Comparison of ENCODE assay signal across 8 mouse cellular contexts in the genomic region with DNA sequence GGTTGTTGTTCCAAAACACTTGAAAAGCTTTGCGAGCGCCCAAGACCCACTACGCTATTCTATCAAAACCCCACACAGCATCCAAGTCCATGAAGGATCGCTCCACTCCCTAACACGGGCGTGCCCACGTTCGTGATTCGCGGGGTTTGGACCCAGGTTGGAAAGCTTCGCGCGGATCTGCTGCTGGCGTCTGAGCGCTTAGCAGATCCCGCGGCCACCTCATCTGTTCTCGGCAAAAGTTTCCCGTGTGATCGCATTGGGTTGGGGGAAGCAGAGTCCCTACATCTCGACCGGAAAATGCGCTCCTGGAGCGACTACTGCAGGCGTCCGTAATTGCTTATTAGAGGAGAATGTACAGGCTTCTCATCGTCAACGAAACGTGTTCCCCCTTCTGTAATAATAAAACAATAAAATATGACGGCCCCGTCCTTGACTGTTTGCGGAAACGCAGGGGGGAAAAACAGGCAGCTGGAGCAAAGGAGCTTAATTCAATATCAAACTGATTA. TPM values are rescaled to one million over a fixed set of nuclear protein-coding genes. Genes with fewer than 3 reads are reported as not detected.
A peak's percentile ranks its signal among the peaks of the same experiment; 100 is the strongest.
DNase-seq lines count a peak whose midpoint lies in the region; ATAC-seq and TF ChIP-seq lines count a peak whose summit lies in the region.

No protein-coding gene starts in this region.

- peak overlapping the region; percentile 43 for H3K4me3 ChIP-seq in ES-Bruce4 (ENCODE audit: low read depth, low read length)
- H3K4me3 ChIP-seq in forebrain, embryonic 15.5 days = peak overlapping the region; percentile 43
- H3K4me3 ChIP-seq in liver, embryonic 13.5 days (replicated peaks) = no peak overlapping the region

- ATAC-seq in cerebellum, adult (ENCODE audit: insufficient number of reproducible peaks, low FRiP score, low TSS enrichment) = no peak
- ATAC-seq in forebrain, embryonic 15.5 days (replicated peaks) = peak; percentile 36
- no peak for ATAC-seq in liver, embryonic 13.5 days (ENCODE audit: low read depth)

- under 1% methylated on average over 33 of the region's 33 CpGs for WGBS in forebrain, embryonic 15.5 days
- WGBS in liver, embryonic 13.5 days (ENCODE audit: insufficient replicate concordance) = under 1% methylated on average over 33 of the region's 33 CpGs

- H3K27me3 ChIP-seq in ES-Bruce4 (ENCODE audit: control insufficient read depth, insufficient read depth, low read length, poor library complexity, severe bottlenecking) = peaks cover 31% of the 10 kb centered on the region
- peaks cover 50% of the 10 kb centered on the region for H3K27me3 ChIP-seq in forebrain, embryonic 15.5 days
- peaks cover 83% of the 10 kb centered on the region for H3K27me3 ChIP-seq in liver, embryonic 13.5 days

- peak overlapping the region; percentile 51 for H3K4me2 ChIP-seq in forebrain, embryonic 15.5 days (replicated peaks)
- peak overlapping the region; percentile 39; the same call in 1 of the 2 replicates for H3K4me2 ChIP-seq in liver, embryonic 13.5 days

- no peaks in the 10 kb centered on the region for H3K9me3 ChIP-seq in ES-Bruce4 (replicated peaks; ENCODE audit: control insufficient read depth, insufficient read depth, low read length, poor library complexity, severe bottlenecking)
- no peaks in the 10 kb centered on the region for H3K9me3 ChIP-seq in forebrain, embryonic 15.5 days
- H3K9me3 ChIP-seq in liver, embryonic 13.5 days (replicated peaks) = no peaks in the 10 kb centered on the region

- H3K9ac ChIP-seq in ES-Bruce4 (ENCODE audit: low read depth, poor library complexity, severe bottlenecking) = no peak overlapping the region
- H3K9ac ChIP-seq in forebrain, embryonic 15.5 days (replicated peaks) = 0 out of 2 replicates have a peak overlapping the region, but pooled peaks have one; percentile 14
- no peak overlapping the region for H3K9ac ChIP-seq in liver, embryonic 13.5 days

- H3K36me3 ChIP-seq in ES-Bruce4 (ENCODE audit: control insufficient read depth, insufficient read depth, low read length, poor library complexity, severe bottlenecking) = no peaks in the 10 kb centered on the region
- no peaks in the 10 kb centered on the region for H3K36me3 ChIP-seq in forebrain, embryonic 15.5 days
- no peaks in the 10 kb centered on the region for H3K36me3 ChIP-seq in liver, embryonic 13.5 days

- H3K4me1 ChIP-seq in ES-Bruce4 (ENCODE audit: control insufficient read depth, insufficient read depth, low read length) = peaks cover under 1% of the 10 kb centered on the region
- peaks cover 37% of the 10 kb centered on the region for H3K4me1 ChIP-seq in forebrain, embryonic 15.5 days
- H3K4me1 ChIP-seq in liver, embryonic 13.5 days (replicated peaks) = peaks cover 13% of the 10 kb centered on the region

- DNase-seq in cerebellum, postnatal 14 days = peak; percentile 48 to 63
- no peak for DNase-seq in liver, embryonic 13.5 days
- DNase-seq in layer of hippocampus, postnatal 36 days = no peak
- no peak for DNase-seq in ovary, postnatal 36 days (ENCODE audit: low spot score)
- DNase-seq in ovary, postnatal 14 days (ENCODE audit: low spot score) = no peak

- no peak overlapping the region for H3K27ac ChIP-seq in ES-Bruce4 (ENCODE audit: insufficient read depth, low read length)
- H3K27ac ChIP-seq in forebrain, embryonic 15.5 days (replicated peaks) = peak overlapping the region; percentile 70
- H3K27ac ChIP-seq in liver, embryonic 13.5 days = no peak overlapping the region

- no peak for TF ChIP-seq CTCF in ES-Bruce4 (IDR thresholded peaks at IDR 0.05; ENCODE audit: low read depth, low read length)

- no peak for TF ChIP-seq POLR2A in ES-Bruce4 (IDR thresholded peaks at IDR 0.05; ENCODE audit: insufficient read depth, low read length)

- no peak for TF ChIP-seq EP300 in ES-Bruce4 (IDR thresholded peaks at IDR 0.05; ENCODE audit: insufficient read depth, low read depth, low read length)

RNA-seq across cellular contexts. Expression of gene Eomes, which starts 1.2 kb away (rescaled TPM):
- polyA plus RNA-seq in ES-Bruce4 (2011; ENCODE audit: insufficient read depth, insufficient read length, low read depth, missing spikeins) = 7.9 and 8.2 TPM in 2 replicates
- 28.3 and 33.9 TPM in 2 replicates for polyA plus RNA-seq in forebrain, embryonic 15.5 days (2015; fragmentation: Nextera tagmentation; extraction: Ambion mirVana)
- not detected in 2 replicates for polyA plus RNA-seq in liver, embryonic 13.5 days (2015; fragmentation: Nextera tagmentation; extraction: Ambion mirVana)
- 1 to 10 TPM in 1 of 2 experiments, under 1 TPM in 1; 0.77 to 1.2 TPM for total RNA-seq in layer of hippocampus, postnatal 36 days (2021)

RNA-seq across cellular contexts. Expression of gene Golga4, which starts 29.2 kb away (rescaled TPM):
- 132 and 143 TPM in 2 replicates for polyA plus RNA-seq in ES-Bruce4 (2011; ENCODE audit: insufficient read depth, insufficient read length, low read depth, missing spikeins)
- 53.4 and 59.3 TPM in 2 replicates for polyA plus RNA-seq in forebrain, embryonic 15.5 days (2015; fragmentation: Nextera tagmentation; extraction: Ambion mirVana)
- 14.6 and 17.7 TPM in 2 replicates for polyA plus RNA-seq in liver, embryonic 13.5 days (2015; fragmentation: Nextera tagmentation; extraction: Ambion mirVana)
- total RNA-seq in layer of hippocampus, postnatal 36 days (2021) = 10 to 100 TPM; 81.9 to 86.8 TPM

Comparison
In these comparisons a context has a peak if more than half of its experiments do, and no peak if none do; other contexts are left out.
1. DNase-seq: peak in cerebellum, postnatal 14 days (2 of 2); none in liver, embryonic 13.5 days (single experiment), layer of hippocampus, postnatal 36 days (0 of 2), ovary, postnatal 36 days (single experiment) and ovary, postnatal 14 days (single experiment).